Mouse (Mus musculus) heart, adult 2 months (tissue): ENCODE results near the gene Oma1.

ENCODE experiments used
- CTCF ChIP-seq: fragments of 200-600 bp; IDR thresholded peaks from 2 replicates; pipeline ENCODE4 v1.8.1; 2022; ENCODE audit warnings: antibody characterized with exemption, mild to moderate bottlenecking, moderate library complexity
- EP300 ChIP-seq: fragments of 200-500 bp; IDR thresholded peaks from 2 replicates; pipeline ENCODE4 v1.6.1; 2011; ENCODE audit warnings: low read depth, low read length, control low read depth; ENCODE audit not compliant: insufficient read depth
- POLR2A ChIP-seq: fragments of 200-500 bp; IDR thresholded peaks from 2 replicates; pipeline ENCODE4 v1.6.1; 2011; ENCODE audit warnings: mild to moderate bottlenecking, low read depth, low read length, control low read depth; ENCODE audit not compliant: insufficient read depth

GRCm38 (mm10) chr4:103396876-103397275 is 83.3 kb downstream of the Oma1 start:
- TF ChIP-seq EP300 (no peak), CTCF (no peak), POLR2A (no peak)
